Mouse (Mus musculus) retina, postnatal 1 day (tissue): ENCODE measurements around the gene Slc13a3.

Experiments used
- DNase-seq: peaks from one replicate; pipeline ENCODE4 v3.0.0-alpha.2; 2012

The Slc13a3 gene

DNA sequence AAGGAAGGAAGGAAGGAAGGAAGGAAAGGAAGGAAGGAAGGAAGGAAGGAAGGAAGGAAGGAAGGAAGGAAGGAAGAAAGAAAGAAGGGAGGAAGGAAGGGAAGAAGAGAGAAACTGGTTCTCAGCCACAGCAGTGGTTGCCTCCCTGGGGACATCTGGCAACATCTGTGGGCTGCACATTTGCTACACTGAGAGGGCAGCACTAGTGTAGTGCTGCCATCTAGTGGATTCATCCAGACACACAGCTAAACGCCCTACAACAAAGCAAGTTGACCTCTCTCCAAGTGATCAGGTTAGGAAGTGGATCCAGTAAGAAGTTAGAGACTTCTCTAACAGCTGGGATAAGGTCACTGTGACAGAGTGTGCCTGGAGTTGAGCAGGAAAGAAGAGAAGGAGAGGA is 112.2 kb downstream of the Slc13a3 start:
- peak; percentile 84 for DNase-seq
